Mouse (Mus musculus): ENCODE results near the gene Idh3a.
"Not testable (repeated sequence)": the region's sequence is repeated elsewhere in the genome, so short reads cannot be mapped to it uniquely, and the experiment has no call there.

Idh3a gene

GRCm38 (mm10) chr9:54586199-54587061 is at the start of gene Idh3a:
Gene Idh3a, plus strand, starts transcription at chr9:54586334.
- DNase-seq (ENCODE audit: low spot score in 2 of 2) = peak; percentile 95 to 98

- no peak for DNase-seq (ENCODE audit: low spot score in 2 of 2)
These were observed 49.1 kb upstream of the Idh3a start for GRCm38 (mm10) chr9:54537030-54537429.

GRCm38 (mm10) chr9:54537480-54537879 is 48.7 kb upstream of the Idh3a start:
- no peak for DNase-seq (ENCODE audit: low spot score in 2 of 2)

- no peak for DNase-seq (ENCODE audit: low spot score in 2 of 2)
These were observed 47.9 kb upstream of the Idh3a start for GRCm38 (mm10) chr9:54538244-54538643.

GRCm38 (mm10) chr9:54538684-54539083 is 47.5 kb upstream of the Idh3a start, which contains the start of gene Sh2d7:
Gene Sh2d7, plus strand, starts transcription at chr9:54538984.
- DNase-seq (ENCODE audit: low spot score in 2 of 2) = no peak

- no peak for DNase-seq (ENCODE audit: low spot score in 2 of 2)
These were observed 45.3 kb upstream of the Idh3a start for GRCm38 (mm10) chr9:54540801-54541200.

GRCm38 (mm10) chr9:54544212-54544953 is 41.8 kb upstream of the Idh3a start:
- DNase-seq (ENCODE audit: low spot score in 2 of 2) = no peak

GRCm38 (mm10) chr9:54544954-54545315 is 41.2 kb upstream of the Idh3a start:
- no peak for DNase-seq (ENCODE audit: low spot score in 2 of 2)

GRCm38 (mm10) chr9:54547536-54547935 is 38.6 kb upstream of the Idh3a start:
- DNase-seq (ENCODE audit: low spot score in 2 of 2) = peak in 1 of 2 experiments; percentile 32

GRCm38 (mm10) chr9:54549433-54549832 is 36.7 kb upstream of the Idh3a start:
- no peak for DNase-seq (ENCODE audit: low spot score in 2 of 2)

GRCm38 (mm10) chr9:54552409-54552808 is 33.7 kb upstream of the Idh3a start:
- peak in 1 of 2 experiments; percentile 27 for DNase-seq (ENCODE audit: low spot score in 2 of 2)

GRCm38 (mm10) chr9:54555044-54555443 is 31.1 kb upstream of the Idh3a start:
- no peak for DNase-seq (ENCODE audit: low spot score in 2 of 2)

- no peak for DNase-seq (ENCODE audit: low spot score in 2 of 2)
These were observed 27.4 kb upstream of the Idh3a start for GRCm38 (mm10) chr9:54558731-54559130.

- DNase-seq (ENCODE audit: low spot score in 2 of 2) = peak; percentile 59 to 72
These were observed 26.2 kb upstream of the Idh3a start, which contains the start of gene Cib2 for GRCm38 (mm10) chr9:54559771-54560471. Gene Cib2, minus strand, starts transcription at chr9:54560218.

- no peak for DNase-seq (ENCODE audit: low spot score in 2 of 2)
These were observed 25.1 kb upstream of the Idh3a start for GRCm38 (mm10) chr9:54560831-54561601.

GRCm38 (mm10) chr9:54566958-54567357 is 19.2 kb upstream of the Idh3a start:
- DNase-seq (ENCODE audit: low spot score in 2 of 2) = no peak

- DNase-seq (ENCODE audit: low spot score in 2 of 2) = no peak
These were observed 17.4 kb upstream of the Idh3a start for GRCm38 (mm10) chr9:54568732-54569131.

- no peak for DNase-seq (ENCODE audit: low spot score in 2 of 2)
These were observed 14.8 kb upstream of the Idh3a start for GRCm38 (mm10) chr9:54571130-54571839.

GRCm38 (mm10) chr9:54583712-54584111 is 2.4 kb upstream of the Idh3a start:
- no peak for DNase-seq (ENCODE audit: low spot score in 2 of 2)

- DNase-seq (ENCODE audit: low spot score in 2 of 2) = not testable (repeated sequence)
These were observed 2.0 kb upstream of the Idh3a start for GRCm38 (mm10) chr9:54584127-54584526.

GRCm38 (mm10) chr9:54585839-54586198 is 315 bp upstream of the Idh3a start:
- DNase-seq (ENCODE audit: low spot score in 2 of 2) = no peak

Data from urinary bladder, adult 18-20 months (tissue).